Mouse (Mus musculus): ENCODE data around the gene Mta1.
A peak's percentile ranks its signal among the peaks of the same experiment; 100 is the strongest.

Gene Mta1

DNA sequence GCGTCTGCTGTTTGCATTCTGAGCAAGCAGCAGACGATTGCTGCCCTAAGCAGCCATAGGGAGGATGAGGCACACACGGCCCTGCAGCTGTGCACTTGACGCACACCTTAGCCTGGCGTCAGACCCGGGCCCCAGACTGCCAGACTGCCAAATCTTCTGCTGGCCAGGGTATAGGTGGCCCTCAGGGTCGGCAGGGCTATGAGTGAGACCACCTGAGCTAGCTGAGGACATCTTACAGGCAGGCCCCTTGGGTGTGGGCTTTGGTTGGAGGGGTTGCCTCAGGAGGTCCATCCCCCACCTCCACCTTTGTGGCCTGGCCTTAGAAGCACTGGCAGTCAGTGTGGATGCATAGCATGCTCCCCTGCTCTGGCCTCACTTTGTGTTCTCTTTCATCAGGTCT, 37.3 kb downstream of the Mta1 start:
- no peak for DNase-seq

DNA sequence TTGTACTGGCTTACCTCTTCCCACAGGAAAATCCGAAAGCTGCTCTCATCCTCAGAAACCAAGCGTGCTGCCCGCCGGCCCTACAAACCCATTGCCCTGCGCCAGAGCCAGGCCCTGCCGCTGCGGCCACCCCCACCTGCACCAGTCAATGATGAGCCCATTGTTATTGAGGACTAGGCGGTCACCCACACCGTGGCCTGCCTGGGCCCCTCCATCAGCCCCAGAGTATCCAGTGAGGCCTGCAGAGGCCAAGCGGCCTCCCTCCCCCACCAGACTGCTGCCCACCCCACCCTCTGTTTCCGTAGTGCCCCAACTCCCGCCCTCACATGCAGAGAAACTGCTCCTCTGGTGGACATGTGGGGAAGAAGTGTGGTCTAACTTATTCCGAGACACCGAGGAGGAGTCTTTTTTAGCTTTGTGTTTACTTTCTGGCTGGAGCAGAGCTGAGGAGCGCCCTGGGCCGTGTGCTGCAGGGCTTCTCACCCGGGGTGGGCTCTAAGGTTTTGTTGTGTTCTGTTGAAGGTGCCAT, 38.5 kb downstream of the Mta1 start:
- DNase-seq, result no peak

DNA sequence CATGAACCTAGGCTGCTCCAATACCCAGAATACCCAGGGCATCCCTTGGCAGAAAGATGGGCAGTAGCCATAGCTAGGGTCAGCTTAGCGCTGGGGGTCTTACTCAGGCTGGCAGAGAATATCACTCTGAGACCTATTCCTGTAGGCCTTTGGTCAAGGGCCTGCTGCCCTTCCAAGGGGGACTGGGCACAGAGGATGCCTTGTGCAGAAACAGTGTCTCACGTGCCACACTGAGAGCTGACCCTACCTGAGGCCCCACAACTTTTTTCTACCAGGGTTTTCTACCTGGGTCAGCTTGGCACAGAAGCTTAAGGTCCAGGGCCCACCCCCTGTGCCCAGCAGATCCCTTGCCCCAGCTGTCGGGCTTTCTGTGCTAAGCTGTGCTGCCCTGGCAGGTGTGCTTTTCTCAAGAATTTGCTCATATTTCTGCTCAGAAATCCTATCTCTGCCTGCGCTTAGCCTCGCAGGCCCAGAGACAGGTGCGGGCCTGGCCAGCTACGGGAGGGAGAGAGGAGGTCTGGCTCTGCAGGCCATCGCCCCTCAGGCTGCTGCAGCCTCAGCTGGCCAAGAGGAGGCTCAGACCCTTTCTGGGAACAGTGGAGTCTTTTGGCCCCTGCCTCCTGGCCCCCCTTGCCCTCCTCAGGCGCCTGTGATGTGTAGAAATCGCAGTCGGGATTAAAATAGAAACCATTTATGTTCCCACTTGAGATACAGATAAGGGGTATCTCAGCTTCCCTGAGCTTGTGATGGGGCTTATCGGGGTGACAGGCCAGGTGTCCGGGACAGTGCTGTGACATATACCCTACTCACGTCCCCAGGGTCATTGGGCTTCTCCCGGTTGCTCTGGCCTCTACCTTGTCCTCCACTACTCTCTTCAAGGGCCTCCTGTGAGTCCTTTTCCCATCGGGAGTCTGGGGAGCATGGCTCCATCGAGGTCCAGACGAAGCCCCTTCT, 39.5 kb downstream of the Mta1 start:
- no peak for DNase-seq

DNA sequence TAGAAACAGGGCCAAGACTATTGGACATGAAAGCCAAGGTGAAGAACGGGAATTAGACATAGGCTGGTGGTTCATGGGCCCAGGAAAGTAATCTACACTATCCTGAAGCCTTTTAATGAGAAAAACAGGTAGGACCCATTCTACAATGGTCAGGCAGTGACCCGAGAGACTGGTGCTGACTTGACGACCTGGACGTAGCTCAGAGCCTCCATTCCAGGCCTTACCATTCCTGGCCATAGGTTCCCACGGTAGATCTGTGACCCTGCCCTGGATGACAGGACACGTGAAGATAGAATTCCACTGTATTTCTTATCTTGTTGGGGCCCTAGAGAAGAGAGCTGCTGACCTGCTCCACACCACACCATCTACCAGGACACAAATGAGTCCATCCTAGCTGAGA, 40.2 kb downstream of the Mta1 start:
- no peak for DNase-seq

DNA sequence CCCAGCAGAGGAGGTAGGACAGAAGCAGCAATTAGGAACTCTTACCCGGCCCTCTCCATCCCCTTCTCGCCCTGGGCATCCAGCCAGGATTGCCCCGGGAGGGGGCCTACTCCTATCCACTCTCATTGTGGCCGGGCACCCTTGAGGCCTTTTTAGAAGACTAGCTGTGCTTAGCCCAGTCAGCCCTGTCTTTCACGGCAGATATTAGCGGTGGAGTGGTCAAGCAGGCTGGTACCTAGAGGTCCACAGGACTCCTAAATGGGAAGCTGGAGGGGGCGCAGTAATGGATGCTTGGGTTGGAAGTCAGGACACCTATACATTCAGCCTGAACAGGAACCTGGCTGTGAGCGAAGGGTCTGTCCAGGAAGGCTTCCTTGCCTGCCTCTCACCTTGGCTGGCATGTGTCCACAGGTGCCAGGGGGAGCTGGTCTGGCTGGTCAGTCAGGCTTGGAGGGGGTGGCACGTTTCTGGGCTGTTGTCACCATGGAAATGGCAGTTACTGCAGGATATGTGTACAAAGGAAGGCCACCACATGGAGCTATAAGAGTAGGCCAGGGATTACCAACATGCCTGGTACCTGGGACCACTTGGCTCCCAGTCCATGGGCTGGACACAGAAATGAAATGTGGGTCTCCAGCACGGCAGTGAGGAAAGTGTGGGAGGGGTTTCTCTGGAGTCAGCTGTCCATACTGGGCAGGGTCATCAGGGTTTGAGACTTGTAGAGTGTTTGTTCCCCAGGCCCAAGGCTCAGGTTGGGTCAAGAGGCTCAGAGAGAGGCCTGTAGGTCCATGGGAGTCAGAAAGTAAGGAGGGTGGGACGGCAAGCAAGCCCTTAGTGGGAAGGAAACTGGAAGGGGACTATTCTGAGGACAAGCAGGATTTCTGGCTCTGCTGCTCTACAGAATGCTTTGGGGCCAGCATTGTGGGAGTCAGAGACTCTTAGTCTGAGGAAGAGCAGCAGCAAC, 41.1 kb downstream of the Mta1 start:
- no peak for DNase-seq

DNA sequence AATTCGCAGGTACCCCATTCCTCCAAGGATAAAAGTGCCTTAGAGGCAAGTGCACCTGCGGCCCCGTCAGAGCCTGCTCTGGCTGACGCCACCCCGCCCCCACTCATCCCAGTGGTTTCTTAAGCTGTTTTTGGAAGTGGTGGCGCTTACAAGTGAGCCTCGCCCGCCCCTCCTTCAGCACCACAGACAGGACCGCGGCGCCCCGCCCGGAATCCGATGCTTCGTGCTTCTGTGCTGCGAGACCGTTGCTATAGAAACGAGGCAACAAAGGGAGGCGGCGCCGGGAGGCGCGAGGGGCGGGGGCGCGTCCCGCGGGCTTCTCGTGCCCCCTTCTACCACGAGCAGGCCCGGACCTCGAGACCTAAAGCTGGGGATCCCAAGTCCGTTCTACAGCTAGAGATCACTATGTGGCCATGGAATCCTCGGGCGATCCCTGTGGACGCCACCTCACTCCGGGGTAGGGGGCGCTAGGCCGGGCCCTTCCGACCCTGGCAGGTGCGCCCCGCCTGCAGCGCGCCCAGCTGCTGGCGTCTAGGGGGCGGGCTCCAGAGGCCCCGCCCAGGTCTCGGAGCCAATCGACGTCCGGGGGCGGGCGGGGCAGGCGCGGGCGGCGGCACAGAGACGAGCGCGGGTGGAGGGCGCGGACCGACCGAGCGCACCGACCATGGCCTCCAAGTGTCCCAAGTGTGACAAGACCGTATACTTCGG, 42.0 kb downstream of the Mta1 start, which contains the start of gene Crip2:
TSS of gene Crip2 (plus strand) at position 329 of the 708 bp plus-strand sequence.
- peak; percentile 42 to 52 for DNase-seq

DNA sequence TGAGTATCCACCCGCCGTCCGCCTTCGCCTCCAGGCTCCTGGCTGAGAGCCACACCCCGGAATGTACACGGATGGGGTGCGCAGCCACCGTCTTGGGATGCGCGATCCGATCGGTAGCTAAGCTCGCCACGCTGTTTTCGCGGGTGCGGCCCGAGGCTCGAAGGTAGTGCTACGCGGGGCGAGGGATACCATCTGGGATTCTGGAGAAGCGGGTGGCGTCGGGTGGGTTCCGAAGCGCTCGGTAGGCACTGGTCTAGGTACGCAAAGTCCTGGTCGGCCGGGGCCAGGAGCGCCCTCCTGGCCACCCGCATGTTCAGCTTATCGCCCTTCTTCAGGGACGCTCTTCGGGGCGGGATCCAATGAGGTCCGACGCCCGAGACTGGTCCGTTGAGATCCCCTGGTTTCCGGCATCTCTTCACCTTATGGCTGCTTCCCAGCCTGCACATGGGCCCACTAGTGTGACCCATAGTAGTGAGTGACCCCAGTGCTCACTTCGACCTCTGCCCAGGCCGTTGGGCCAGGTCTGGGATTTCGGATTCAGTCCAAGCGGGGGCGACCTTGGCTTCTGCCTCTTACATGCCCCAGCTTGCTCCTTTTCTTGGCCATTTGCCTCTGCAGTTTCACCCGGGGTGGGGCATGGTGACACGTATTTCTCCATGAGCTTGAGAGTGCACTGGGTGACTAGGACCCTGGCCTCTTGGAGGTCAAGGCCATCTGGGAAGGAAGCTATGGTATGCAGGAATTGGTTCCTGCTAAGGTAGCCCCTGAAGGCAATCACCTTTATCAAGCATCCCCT, 42.7 kb downstream of the Mta1 start:
- no peak for DNase-seq

DNA sequence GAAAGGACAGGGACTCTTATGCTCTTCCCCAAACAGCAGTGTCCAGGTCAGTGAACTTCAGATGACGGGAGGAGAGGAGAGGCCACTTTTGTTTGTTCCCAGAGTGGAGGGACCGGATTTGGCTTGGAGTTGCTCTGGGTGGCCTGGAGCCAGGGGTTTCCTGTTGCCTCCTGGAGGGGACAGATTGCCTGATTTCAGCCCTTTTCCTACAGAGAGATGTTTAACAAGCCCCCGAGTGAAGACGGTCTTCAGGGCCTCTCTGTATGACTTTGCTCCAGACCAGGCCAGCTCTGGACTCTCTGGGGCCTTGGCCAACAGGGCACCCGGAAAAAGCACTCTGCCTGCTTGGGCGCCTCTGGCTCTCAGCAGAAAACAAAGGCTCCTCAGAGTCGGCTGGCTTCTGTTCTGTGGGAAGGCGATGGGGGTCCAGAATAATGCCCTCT, 43.5 kb downstream of the Mta1 start:
- no peak for DNase-seq

DNA sequence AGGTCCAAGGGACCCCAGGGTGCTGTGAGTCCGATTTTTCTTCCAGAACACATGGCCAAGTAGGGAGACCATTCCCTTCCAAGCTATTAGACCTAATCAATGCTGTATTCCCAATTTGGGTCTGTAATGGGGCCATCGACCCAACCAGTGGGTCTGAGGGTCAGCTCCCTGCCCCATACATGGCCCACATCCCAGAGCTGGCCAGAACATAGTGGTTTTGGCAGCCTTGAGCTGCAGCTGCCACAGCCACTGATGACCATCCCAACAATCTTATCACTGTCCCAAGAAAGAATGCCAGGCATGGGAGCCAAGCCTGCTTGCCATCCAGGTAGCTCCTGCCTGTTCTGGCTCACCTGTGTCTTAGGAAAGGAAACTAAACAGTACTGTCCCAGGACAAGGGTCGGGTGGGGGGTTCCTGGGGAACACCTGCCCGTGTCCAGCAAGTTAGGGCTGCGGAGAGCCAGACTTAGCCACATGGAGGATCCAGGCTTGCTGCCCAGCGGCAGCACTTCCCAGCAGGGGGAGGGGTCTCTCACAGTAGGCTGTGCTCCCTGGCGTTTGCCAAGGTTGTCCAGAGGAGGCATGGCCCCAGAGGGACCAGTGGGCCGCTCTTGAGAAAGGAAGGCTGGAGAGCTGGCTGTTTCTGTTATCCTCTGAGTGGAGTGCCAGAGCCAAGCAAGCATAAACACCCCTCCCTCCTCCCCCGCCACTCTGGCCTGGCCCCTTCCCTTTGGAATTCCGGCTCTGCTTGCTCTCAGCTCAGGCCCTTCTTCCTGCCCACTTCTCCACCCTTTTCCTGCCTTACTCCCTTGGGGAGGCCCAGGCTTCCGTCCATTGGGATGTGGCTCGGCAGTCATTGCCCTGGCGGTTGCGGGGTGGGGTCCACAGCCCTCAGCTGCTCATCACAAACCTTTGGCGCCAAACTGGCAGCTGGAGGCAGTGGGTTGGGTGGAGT, 44.2 kb downstream of the Mta1 start:
- DNase-seq, result no peak

DNA sequence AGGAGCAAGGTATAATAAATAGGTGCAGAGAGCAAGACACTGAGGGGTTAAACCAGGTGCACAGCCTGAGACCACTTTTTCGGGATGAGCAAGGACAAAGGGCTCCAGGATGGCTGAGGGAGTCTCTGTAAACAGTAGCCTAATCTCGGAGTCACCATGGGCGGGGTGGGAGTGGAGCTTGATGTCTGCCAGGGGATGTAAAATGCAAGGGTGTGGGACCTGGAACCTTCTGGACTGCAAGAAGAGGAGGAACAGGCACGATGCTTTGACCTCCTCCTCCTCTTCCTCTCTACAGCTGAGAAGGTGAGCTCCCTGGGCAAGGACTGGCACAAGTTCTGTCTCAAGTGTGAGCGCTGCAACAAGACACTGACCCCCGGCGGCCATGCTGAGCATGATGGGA, 45.1 kb downstream of the Mta1 start:
- no peak for DNase-seq

DNA sequence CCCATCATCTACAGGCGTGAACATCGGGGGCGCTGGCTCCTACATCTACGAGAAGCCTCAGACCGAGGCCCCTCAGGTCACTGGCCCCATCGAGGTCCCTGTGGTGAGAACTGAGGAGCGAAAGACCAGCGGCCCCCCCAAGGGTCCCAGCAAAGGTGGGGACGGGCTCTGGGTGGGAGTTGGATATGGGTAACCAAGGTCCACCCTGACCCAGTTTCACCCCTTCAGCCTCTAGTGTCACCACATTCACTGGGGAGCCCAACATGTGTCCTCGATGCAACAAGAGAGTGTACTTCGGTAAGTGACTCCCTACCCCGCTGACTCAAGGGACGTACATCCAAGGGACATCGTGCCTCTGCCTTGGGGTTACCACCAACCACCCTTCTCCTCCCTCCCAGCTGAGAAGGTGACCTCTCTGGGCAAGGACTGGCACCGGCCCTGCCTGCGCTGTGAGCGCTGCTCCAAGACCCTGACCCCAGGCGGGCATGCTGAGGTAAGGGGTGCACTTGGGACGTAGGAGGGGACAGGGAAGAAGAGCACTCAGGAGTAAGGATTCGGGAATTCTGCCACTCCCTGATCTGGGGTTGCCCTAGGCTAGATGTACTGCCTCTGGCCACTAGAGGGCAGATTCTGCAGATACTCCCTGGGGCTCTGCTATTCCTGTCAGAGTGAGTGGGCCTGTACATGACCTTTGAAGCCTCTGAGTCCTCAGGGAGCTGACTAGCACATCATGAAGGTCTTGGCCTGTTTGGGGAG, 46.1 kb downstream of the Mta1 start:
- DNase-seq, result no peak

DNA sequence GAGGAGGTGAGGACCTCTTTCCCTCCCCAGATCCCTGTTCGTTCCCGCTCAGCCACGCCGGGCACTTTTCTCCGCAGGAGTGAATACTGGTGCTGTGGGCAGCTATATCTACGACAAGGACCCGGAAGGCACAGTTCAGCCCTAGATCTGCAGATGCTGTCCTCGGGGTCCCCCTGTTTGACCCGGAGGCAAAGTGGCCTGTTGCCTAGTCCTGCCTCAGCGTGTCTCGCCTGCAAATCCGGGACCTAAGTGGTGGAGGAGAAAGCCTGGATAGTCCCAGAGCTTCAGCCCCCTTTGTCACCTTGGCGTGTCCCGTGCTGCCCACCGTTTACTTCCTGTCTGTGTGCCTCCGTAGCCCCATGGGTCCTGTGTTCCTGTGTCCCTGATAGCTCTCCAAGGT, 46.8 kb downstream of the Mta1 start:
- no peak for DNase-seq

DNA sequence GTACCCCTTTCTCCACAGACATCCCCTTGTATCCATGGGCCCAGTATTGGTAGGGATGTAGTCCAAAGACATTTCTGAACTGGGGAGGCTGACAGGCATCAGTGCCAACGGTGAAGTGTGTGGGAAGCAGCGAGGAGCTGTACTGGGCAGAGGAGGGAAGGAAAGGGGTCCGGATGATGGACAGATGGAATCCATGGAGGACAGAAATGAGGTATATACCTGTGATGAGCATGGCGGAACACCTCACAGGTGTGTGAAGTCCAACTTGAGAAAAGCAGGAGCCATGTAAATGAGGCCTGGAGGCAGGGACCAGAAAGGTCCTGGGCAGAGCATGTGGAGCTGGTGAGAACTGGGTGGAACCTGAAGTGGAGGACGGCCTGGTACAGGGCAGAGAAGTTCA, 47.5 kb downstream of the Mta1 start:
- DNase-seq, result no peak

DNA sequence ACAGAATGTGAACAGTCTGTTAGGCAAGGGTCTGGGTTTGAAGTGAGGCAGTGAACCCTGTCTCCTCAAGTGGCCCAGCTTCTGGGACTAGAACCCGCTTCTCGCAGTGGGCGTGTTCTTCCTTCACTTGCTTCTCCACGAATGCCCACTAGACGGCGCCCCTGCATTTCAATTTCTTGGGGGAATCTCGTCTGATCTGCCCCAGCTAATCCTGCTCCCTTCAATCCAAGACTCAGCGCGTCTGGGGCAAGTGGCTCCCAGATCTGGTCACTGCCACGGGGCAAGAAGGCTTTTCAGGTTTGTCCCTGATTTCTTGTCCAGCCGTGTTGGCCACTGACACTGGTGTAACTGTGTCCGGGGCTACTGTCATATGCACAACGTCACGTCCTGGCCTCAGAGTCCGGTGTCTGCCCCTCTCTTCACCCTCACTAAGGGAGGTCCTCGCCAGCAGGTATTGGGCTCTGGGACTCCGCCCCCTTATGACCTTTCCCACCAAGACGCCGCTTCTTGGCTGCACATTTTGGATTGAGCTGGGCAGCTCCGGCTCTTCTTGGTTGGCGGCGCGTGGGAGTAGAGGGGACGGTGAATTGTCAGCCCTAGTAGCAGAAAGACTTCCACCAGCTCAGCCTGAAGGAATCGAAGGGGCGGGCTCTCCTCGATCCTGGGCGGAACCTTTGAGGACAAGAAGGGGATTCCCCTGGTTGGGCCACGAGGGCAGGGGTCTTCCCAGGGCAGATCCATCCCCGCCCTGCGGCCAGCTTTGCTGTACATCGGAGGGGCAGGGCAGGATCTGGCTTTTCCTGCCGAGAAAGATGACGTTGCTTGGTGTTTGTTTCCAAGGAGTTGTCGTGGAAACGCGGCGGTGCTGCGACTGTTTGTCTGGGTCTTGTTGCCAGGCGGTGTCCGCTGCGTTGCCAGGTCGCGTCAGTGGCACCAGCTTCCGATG, 48.3 kb downstream of the Mta1 start, which contains the start of gene Crip1:
TSS of gene Crip1 (plus strand) at position 205 of the 946 bp plus-strand sequence.
- DNase-seq, result peak; percentile 83 to 85

DNA sequence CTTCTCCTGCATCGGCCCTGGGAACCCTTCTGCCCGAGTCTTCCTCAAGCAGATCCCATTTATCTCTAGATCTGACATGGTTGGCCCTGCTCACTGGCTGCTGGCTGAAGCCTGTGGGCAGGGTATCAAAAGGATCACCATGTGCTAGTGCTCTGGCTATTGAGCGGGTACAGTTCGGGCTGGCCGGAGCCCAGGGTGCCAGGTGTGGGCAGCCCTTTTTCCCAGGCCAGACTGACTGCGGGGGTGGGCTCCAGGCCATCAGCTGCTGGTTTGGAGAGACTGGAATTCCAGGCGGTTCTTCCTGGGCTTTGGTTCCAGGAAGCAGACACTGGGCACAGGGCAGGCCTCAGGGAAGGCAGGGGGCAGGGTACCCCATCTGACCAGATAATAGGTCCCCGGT, 49.4 kb downstream of the Mta1 start:
- peak; percentile 48 to 67 for DNase-seq

DNA sequence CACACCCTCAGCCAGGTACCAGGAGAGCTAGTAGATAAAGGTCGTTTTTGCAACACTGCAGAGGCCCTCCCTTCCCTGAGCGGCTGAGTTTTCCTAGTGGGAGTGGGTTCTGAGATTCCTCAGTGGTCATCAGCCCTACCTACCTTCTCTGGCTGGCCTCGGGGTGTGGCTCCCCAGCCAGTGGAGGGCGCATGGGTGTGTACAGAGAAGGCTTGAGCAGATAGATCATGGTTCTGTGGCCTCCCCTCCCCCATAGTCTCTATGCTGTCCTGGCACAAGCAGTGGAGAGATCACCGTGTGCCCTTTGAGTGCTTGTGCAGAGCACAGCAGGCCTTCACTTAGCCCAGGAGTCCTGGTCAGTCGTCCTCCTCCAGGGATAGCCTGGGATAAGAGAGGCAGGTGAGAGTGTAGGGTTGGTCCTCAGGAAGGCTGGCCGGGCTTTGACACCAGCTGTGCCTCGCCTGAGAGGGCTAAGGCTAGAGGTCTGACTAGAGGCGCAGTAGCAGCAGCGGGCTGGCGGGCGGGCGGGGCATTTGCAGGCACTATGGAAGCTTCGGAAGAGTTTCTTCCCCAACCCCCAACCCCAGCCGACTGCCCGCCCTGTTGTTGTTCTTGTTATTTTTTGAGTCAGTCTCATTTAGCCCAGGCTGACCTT, 50.4 kb downstream of the Mta1 start:
- no peak for DNase-seq

DNA sequence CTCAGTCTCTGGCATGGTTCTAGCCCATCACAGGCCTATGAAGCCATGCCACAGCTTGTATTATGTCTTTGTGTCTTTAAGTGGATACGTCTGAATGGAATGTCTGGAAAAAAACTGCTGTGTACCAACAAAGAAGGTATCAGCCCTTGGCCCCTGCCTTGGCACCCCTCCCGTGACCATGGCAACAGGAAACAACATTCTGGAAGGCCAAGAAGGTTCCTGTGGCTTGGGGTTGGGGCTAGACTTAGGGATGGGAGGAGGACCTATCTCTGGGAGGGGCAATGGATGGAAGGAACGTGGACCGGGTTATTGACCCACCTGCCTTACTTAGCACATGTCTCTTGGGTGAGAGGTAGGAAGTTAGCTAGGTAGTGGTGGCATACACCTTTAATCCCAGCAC, 51.3 kb downstream of the Mta1 start:
- DNase-seq, result no peak

DNA sequence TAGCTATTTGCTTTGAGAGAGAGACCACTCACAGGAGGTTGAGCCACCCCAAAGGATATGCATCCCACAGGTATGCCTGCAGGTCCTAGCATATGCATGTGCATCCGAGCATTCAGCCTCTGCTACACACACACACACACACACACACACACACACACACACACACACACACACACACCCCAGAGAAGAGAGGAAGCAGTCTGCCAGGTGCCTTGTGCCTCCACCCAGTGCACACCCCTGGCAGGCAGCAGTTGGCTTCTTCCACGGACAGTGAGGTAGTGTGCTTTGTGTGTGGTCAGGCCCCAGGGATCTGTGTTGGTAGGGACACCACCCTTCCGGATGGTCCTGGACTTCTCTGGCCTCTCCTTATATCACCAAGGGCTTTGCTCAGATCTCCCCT, 51.8 kb downstream of the Mta1 start:
- DNase-seq, result no peak
